Mouse (Mus musculus) brain, embryonic 14.5 days (tissue): ENCODE data around the gene Alas2.

Source experiments
- CTCF ChIP-seq: fragments of 200-500 bp; IDR thresholded peaks from 2 replicates; pipeline ENCODE4 v1.5.1; 2012; ENCODE audit warnings: inconsistent platforms, mild to moderate bottlenecking, moderate library complexity, borderline replicate concordance; ENCODE audit not compliant: insufficient read depth, insufficient read length; ENCODE audit errors: extremely low read depth
- POLR2A ChIP-seq: fragments of 200-500 bp; IDR thresholded peaks from 2 replicates; pipeline ENCODE4 v1.6.1; 2012; ENCODE audit warnings: mild to moderate bottlenecking, inconsistent platforms, borderline replicate concordance; ENCODE audit not compliant: poor library complexity, insufficient read depth, insufficient read length, severe bottlenecking; ENCODE audit errors: extremely low read depth

DNA sequence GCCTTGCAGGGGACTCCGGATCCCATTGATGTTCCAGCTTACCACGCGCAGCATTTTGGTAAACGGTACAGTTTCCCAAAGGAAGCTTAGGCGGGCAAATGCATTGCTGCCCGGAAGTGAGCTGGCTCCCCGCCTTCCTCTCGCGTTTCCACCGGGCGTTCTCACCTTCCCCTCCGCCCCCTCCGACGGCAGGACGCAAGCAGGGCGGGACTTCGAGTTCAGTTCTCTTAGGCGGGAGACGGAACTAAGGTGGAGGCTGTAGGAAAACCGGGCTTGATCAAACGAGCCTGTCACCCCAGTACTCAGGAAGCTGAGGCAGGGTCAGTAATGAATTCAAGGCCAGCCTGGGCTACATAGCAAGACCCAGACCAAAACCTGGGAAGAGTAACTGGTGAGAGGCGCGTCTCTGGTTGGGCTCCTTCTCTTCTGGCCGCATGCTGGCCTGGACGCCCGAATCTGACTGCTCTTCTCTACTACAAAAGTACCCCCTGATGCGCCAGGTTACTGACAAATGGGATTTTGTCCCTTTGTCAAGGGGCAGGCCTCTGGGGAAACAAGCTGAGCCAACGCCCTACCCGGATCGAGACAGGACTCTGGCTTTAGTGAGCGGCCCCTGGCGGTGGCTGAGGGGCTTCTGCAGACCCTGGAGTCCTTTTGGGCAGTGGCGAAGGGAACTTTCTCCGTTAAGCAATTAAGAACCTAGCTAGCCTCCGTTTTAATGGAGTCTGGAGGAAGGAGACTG is 41.0 kb downstream of the Alas2 start, which contains the start of gene Pfkfb1:
- TF ChIP-seq CTCF (peak; percentile 62), POLR2A (peak; percentile 28; the same call in 1 of the 2 replicates)
